8 mouse cellular contexts compared by ENCODE assay signal in the genomic region with DNA sequence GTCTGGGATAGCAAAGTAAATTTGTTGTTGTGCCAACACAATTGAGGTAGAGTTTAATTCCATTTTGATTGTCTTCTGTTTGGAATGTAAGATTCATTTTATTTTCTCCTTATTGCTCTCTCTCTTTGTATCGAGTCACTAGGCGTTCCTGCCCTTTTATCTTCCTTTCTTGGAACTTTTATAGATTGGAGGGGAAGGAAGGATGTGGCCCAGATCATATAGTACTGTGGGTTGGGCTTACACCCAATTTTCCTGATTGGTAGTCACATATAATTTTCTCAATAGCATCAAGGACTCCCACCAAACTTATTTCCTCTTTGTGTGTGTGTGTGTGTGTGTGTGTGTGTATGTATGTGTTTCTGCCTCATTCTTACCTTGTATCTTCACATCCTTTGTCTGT. TPM values are rescaled to one million over a fixed set of nuclear protein-coding genes. Genes with fewer than 3 reads are reported as not detected.
DNase-seq lines count a peak whose midpoint lies in the region; ATAC-seq and TF ChIP-seq lines count a peak whose summit lies in the region.

No protein-coding gene starts in this region.

- H3K27ac ChIP-seq in heart, embryonic 11.5 days (ENCODE audit: low read depth, low read length) = peak overlapping the region; percentile 41
- H3K27ac ChIP-seq in forebrain, embryonic 14.5 days (ENCODE audit: low read depth, low read length) = peak overlapping the region; percentile 63; the same call in 1 of the 2 replicates
- H3K27ac ChIP-seq in liver, embryonic 15.5 days (replicated peaks) = peak overlapping the region; percentile 96

- peak overlapping the region; percentile 69 for H3K9ac ChIP-seq in heart, embryonic 11.5 days (ENCODE audit: low read depth, low read length)
- H3K9ac ChIP-seq in forebrain, embryonic 14.5 days (ENCODE audit: low read length) = peak overlapping the region; percentile 67
- H3K9ac ChIP-seq in liver, embryonic 15.5 days = peak overlapping the region; percentile 94

- WGBS in heart, embryonic 11.5 days (ENCODE audit: insufficient replicate concordance) = 0% methylated on average over 2 of the region's 2 CpGs
- 3% methylated on average over 2 of the region's 2 CpGs for WGBS in forebrain, embryonic 14.5 days
- 2% methylated on average over 2 of the region's 2 CpGs for WGBS in liver, embryonic 15.5 days (ENCODE audit: insufficient replicate concordance)

- ATAC-seq in heart, embryonic 11.5 days (replicated peaks; ENCODE audit: insufficient number of reproducible peaks, low FRiP score, low TSS enrichment) = no peak
- ATAC-seq in forebrain, embryonic 14.5 days = no peak
- peak; percentile 24; the same call in 1 of the 2 replicates for ATAC-seq in liver, embryonic 15.5 days (ENCODE audit: insufficient read depth)

- no peak for TF ChIP-seq CTCF in E14TG2a.4 (conservative IDR thresholded peaks at IDR 0.05; ENCODE audit: low read length)

- no peaks in the 10 kb centered on the region for H3K9me3 ChIP-seq in heart, embryonic 11.5 days (replicated peaks; ENCODE audit: control insufficient read depth, low read length)
- H3K9me3 ChIP-seq in E14TG2a.4 (ENCODE audit: low read length) = no peaks in the 10 kb centered on the region
- H3K9me3 ChIP-seq in forebrain, embryonic 14.5 days (replicated peaks; ENCODE audit: control insufficient read depth, low read length) = no peaks in the 10 kb centered on the region
- no peaks in the 10 kb centered on the region for H3K9me3 ChIP-seq in liver, embryonic 15.5 days (replicated peaks)

- H3K4me1 ChIP-seq in heart, embryonic 11.5 days (ENCODE audit: control insufficient read depth, insufficient read depth, low read length) = peaks cover 15% of the 10 kb centered on the region
- H3K4me1 ChIP-seq in E14TG2a.4 (replicated peaks; ENCODE audit: low read depth, low read length) = peaks cover 38% of the 10 kb centered on the region
- peaks cover 13% of the 10 kb centered on the region; the same call in 1 of the 2 replicates for H3K4me1 ChIP-seq in forebrain, embryonic 14.5 days (ENCODE audit: control insufficient read depth, insufficient read depth, low read length)
- H3K4me1 ChIP-seq in liver, embryonic 15.5 days (replicated peaks) = peaks cover 37% of the 10 kb centered on the region

- H3K4me3 ChIP-seq in heart, embryonic 11.5 days (ENCODE audit: low read depth, low read length) = peak overlapping the region; percentile 57
- peak overlapping the region; percentile 96 for H3K4me3 ChIP-seq in E14TG2a.4 (replicated peaks; ENCODE audit: low read length)
- peak overlapping the region; percentile 72 for H3K4me3 ChIP-seq in forebrain, embryonic 14.5 days (ENCODE audit: low read depth, low read length)
- H3K4me3 ChIP-seq in liver, embryonic 15.5 days (replicated peaks) = peak overlapping the region; percentile 84

- 0 out of 2 replicates have a peak, but pooled peaks cover 2% of the 10 kb centered on the region for H3K36me3 ChIP-seq in heart, embryonic 11.5 days (ENCODE audit: control insufficient read depth, insufficient read depth, low read length)
- peaks cover 41% of the 10 kb centered on the region for H3K36me3 ChIP-seq in E14TG2a.4 (ENCODE audit: insufficient read depth, low read length)
- 0 out of 2 replicates have a peak, but pooled peaks cover 7% of the 10 kb centered on the region for H3K36me3 ChIP-seq in forebrain, embryonic 14.5 days (ENCODE audit: control insufficient read depth, insufficient read depth, low read length)
- H3K36me3 ChIP-seq in liver, embryonic 15.5 days (replicated peaks) = peaks cover 44% of the 10 kb centered on the region

- H3K27me3 ChIP-seq in heart, embryonic 11.5 days (ENCODE audit: control insufficient read depth, insufficient read depth, low read length) = no peaks in the 10 kb centered on the region
- H3K27me3 ChIP-seq in E14TG2a.4 (ENCODE audit: insufficient read depth, low read length) = no peaks in the 10 kb centered on the region
- no peaks in the 10 kb centered on the region for H3K27me3 ChIP-seq in forebrain, embryonic 14.5 days (replicated peaks; ENCODE audit: control insufficient read depth, insufficient read depth, low read length)
- no peaks in the 10 kb centered on the region for H3K27me3 ChIP-seq in liver, embryonic 15.5 days

- peak overlapping the region; percentile 51 for H3K4me2 ChIP-seq in heart, embryonic 11.5 days
- H3K4me2 ChIP-seq in forebrain, embryonic 14.5 days (ENCODE audit: low read length) = peak overlapping the region; percentile 66
- H3K4me2 ChIP-seq in liver, embryonic 15.5 days = peak overlapping the region; percentile 75

- DNase-seq in heart, postnatal 10 days = no peak
- DNase-seq in forebrain, embryonic 14.5 days (ENCODE audit: low spot score) = no peak
- no peak for DNase-seq in urinary bladder, postnatal 14 days (ENCODE audit: low spot score)
- no peak for DNase-seq in urinary bladder, postnatal 4 days (ENCODE audit: low spot score in 2 of 2)
- no peak for DNase-seq in layer of hippocampus, adult 11-12 months (ENCODE audit: low spot score)

- intact Hi-C loops in heart, postnatal 10 days (cut with DNase I) = no loop called here

RNA-seq across cellular contexts. Expression of gene Tpx2, which starts 0.7 kb away (rescaled TPM):
- 81.0 and 88.3 TPM in 2 replicates for polyA plus RNA-seq in heart, embryonic 11.5 days (2014; fragmentation: Nextera tagmentation; extraction: Ambion mirVana)
- 10 to 100 TPM; 16.0 to 17.8 TPM for total RNA-seq in heart, postnatal 10 days (2021)
- 70.1 and 81.5 TPM in 2 replicates for polyA plus RNA-seq in forebrain, embryonic 14.5 days (2014; fragmentation: Nextera tagmentation; extraction: Ambion mirVana)
- 52.8 and 59.4 TPM in 2 replicates for polyA plus RNA-seq in liver, embryonic 15.5 days (2015; fragmentation: Nextera tagmentation; extraction: Ambion mirVana)

RNA-seq across cellular contexts. Expression of gene Bcl2l1, which starts 16.9 kb away (rescaled TPM):
- polyA plus RNA-seq in heart, embryonic 11.5 days (2014; fragmentation: Nextera tagmentation; extraction: Ambion mirVana) = 69.8 and 73.1 TPM in 2 replicates
- total RNA-seq in heart, postnatal 10 days (2021) = 10 to 100 TPM; 40.0 to 72.4 TPM
- 179 and 189 TPM in 2 replicates for polyA plus RNA-seq in forebrain, embryonic 14.5 days (2014; fragmentation: Nextera tagmentation; extraction: Ambion mirVana)
- polyA plus RNA-seq in liver, embryonic 15.5 days (2015; fragmentation: Nextera tagmentation; extraction: Ambion mirVana) = 209 and 237 TPM in 2 replicates

Comparison
In these comparisons a context has a peak if more than half of its experiments do, and no peak if none do; other contexts are left out.
1. H3K27ac ChIP-seq: peak in every context shown above with its lines; median percentile 96 in liver, embryonic 15.5 days; 63 in forebrain, embryonic 14.5 days; 41 in heart, embryonic 11.5 days.